In genomic region chr7:80796258-80796657, GRCm38 (mm10) we compare ENCODE assay signal across 28 mouse cellular contexts. TPM values are rescaled to one million over a fixed set of nuclear protein-coding genes. Genes with fewer than 3 reads are reported as not detected.
DNase-seq lines count a peak whose midpoint lies in the region; ATAC-seq and TF ChIP-seq lines count a peak whose summit lies in the region.
"Had no signal": no experiment of that assay in that cellular context is flagged by ENCODE, and none has a peak within 500 bp of the region (broad histone marks: within the 10 kb centered on the region; RNA-seq: fewer than 3 reads in every experiment).

No protein-coding gene starts in this region.

- H3K4me2 ChIP-seq in kidney, embryonic 15.5 days: no peak overlapping the region
- 0 out of 2 replicates have a peak overlapping the region, but pooled peaks have one; percentile 18 for H3K4me2 ChIP-seq in lung, postnatal 0 days (replicated peaks; ENCODE audit: low read depth, low read length)
- H3K4me2 ChIP-seq in midbrain, embryonic 11.5 days: no peak overlapping the region
- H3K4me2 ChIP-seq: hindbrain, embryonic 12.5 days; liver, embryonic 15.5 days; neural tube, embryonic 15.5 days; stomach, embryonic 15.5 days had no signal

- no peaks in the 10 kb centered on the region for H3K9me3 ChIP-seq in kidney, embryonic 15.5 days (replicated peaks)
- H3K9me3 ChIP-seq in lung, postnatal 0 days (ENCODE audit: low read length): no peaks in the 10 kb centered on the region
- H3K9me3 ChIP-seq in midbrain, embryonic 11.5 days (ENCODE audit: control insufficient read depth, low read length): no peaks in the 10 kb centered on the region
- H3K9me3 ChIP-seq: hindbrain, embryonic 12.5 days; liver, embryonic 15.5 days; neural tube, embryonic 15.5 days; stomach, embryonic 15.5 days had no signal

- 77% methylated on average over 6 of the region's 6 CpGs for WGBS in kidney, embryonic 15.5 days
- WGBS in lung, postnatal 0 days: 58% methylated on average over 6 of the region's 6 CpGs
- WGBS in midbrain, embryonic 11.5 days: 94% methylated on average over 6 of the region's 6 CpGs

- TF ChIP-seq CTCF in lung, postnatal 0 days (IDR thresholded peaks at IDR 0.05): 0 out of 2 replicates have a peak, but pooled peaks have one; percentile 5

- H3K4me1 ChIP-seq in kidney, embryonic 15.5 days: peaks cover 46% of the 10 kb centered on the region
- H3K4me1 ChIP-seq in lung, postnatal 0 days (ENCODE audit: insufficient read depth, low read depth, low read length): peaks cover 16% of the 10 kb centered on the region; the same call in 1 of the 2 replicates
- H3K4me1 ChIP-seq in midbrain, embryonic 11.5 days (ENCODE audit: control insufficient read depth, insufficient read depth, low read length): no peaks in the 10 kb centered on the region
- H3K4me1 ChIP-seq: forebrain, embryonic 10.5 days; hindbrain, embryonic 12.5 days; liver, embryonic 15.5 days had no signal

- peaks cover 66% of the 10 kb centered on the region for H3K36me3 ChIP-seq in kidney, embryonic 15.5 days
- peaks cover 13% of the 10 kb centered on the region; the same call in 1 of the 2 replicates for H3K36me3 ChIP-seq in lung, postnatal 0 days (ENCODE audit: insufficient read depth, low read length)
- H3K36me3 ChIP-seq in midbrain, embryonic 11.5 days (ENCODE audit: control insufficient read depth, insufficient read depth, low read length): peaks cover 2% of the 10 kb centered on the region; the same call in 1 of the 2 replicates

- DNase-seq in gastrocnemius, postnatal 25 days: peak; percentile 36
- DNase-seq in gastrocnemius, postnatal 10 days: no peak
- no peak for DNase-seq in kidney, postnatal 4 days
- DNase-seq in lung, postnatal 0 days (ENCODE audit: low spot score): no peak
- no peak for DNase-seq in lung, postnatal 25 days (ENCODE audit: low spot score)
- DNase-seq in skeletal muscle tissue, adult 2 months (ENCODE audit: low read depth, low spot score): peak; percentile 56
- no peak for DNase-seq in midbrain, embryonic 11.5 days (ENCODE audit: low spot score, missing footprints)
- DNase-seq: adrenal gland, postnatal 25 days; cerebellum, adult 8-10 months; cerebellum, postnatal 36 days; embryo, embryonic 11 days; kidney, adult 2 months; kidney, postnatal 14 days; layer of hippocampus, postnatal 36 days; liver; right cerebral cortex, adult 18-20 months; right cerebral cortex, postnatal 4 days; thymus, adult 2 months; thymus, postnatal 4 days had no signal

- 0 out of 2 replicates have a peak overlapping the region, but pooled peaks have one; percentile 18 for H3K27ac ChIP-seq in kidney, embryonic 15.5 days
- H3K27ac ChIP-seq in lung, postnatal 0 days (ENCODE audit: low read length): peak overlapping the region; percentile 70
- H3K27ac ChIP-seq in midbrain, embryonic 11.5 days (ENCODE audit: low read depth, low read length): no peak overlapping the region
- H3K27ac ChIP-seq: forebrain, embryonic 10.5 days; hindbrain, embryonic 12.5 days; layer of hippocampus, adult 2 months; liver, embryonic 15.5 days; macrophage; neural tube, embryonic 15.5 days; stomach, embryonic 15.5 days had no signal

- H3K4me3 ChIP-seq in kidney, embryonic 15.5 days (replicated peaks): no peak overlapping the region
- no peak overlapping the region for H3K4me3 ChIP-seq in lung, postnatal 0 days (ENCODE audit: low read depth, low read length)
- H3K4me3 ChIP-seq in midbrain, embryonic 11.5 days (ENCODE audit: low read depth, low read length): no peak overlapping the region
- H3K4me3 ChIP-seq: forebrain, embryonic 10.5 days; hindbrain, embryonic 12.5 days; layer of hippocampus, adult 2 months; liver, embryonic 15.5 days; neural tube, embryonic 15.5 days; stomach, embryonic 15.5 days had no signal

- TF ChIP-seq EP300 in lung, postnatal 0 days (IDR thresholded peaks at IDR 0.05): no peak

- no peaks in the 10 kb centered on the region for H3K27me3 ChIP-seq in kidney, embryonic 15.5 days
- H3K27me3 ChIP-seq in lung, postnatal 0 days (replicated peaks; ENCODE audit: insufficient read depth, low read length): no peaks in the 10 kb centered on the region
- no peaks in the 10 kb centered on the region for H3K27me3 ChIP-seq in midbrain, embryonic 11.5 days (ENCODE audit: control insufficient read depth, insufficient read depth, low read length)
- H3K27me3 ChIP-seq: hindbrain, embryonic 12.5 days; liver, embryonic 15.5 days; neural tube, embryonic 15.5 days; stomach, embryonic 15.5 days had no signal

- no peak for ATAC-seq in kidney, embryonic 15.5 days (replicated peaks; ENCODE audit: low FRiP score)
- ATAC-seq in lung, postnatal 0 days: no peak
- ATAC-seq in midbrain, embryonic 11.5 days (ENCODE audit: low FRiP score): no peak
- ATAC-seq: forebrain, embryonic 16.5 days had no signal

- H3K9ac ChIP-seq in kidney, embryonic 15.5 days: no peak overlapping the region
- H3K9ac ChIP-seq in lung, postnatal 0 days (replicated peaks; ENCODE audit: low read depth): no peak overlapping the region
- no peak overlapping the region for H3K9ac ChIP-seq in midbrain, embryonic 11.5 days (ENCODE audit: low read length)
- H3K9ac ChIP-seq: hindbrain, embryonic 12.5 days; liver, embryonic 15.5 days; neural tube, embryonic 15.5 days; stomach, embryonic 15.5 days had no signal

RNA-seq across cellular contexts. Expression of gene Iqgap1, which starts 29.5 kb away (rescaled TPM):
- 10 to 100 TPM; 16.8 to 18.8 TPM for total RNA-seq in gastrocnemius, postnatal 25 days (2021)
- total RNA-seq in gastrocnemius, postnatal 10 days (2021): 10 to 100 TPM; 38.7 to 60.1 TPM
- polyA plus RNA-seq in kidney, embryonic 15.5 days (2015; fragmentation: Nextera tagmentation; extraction: Ambion mirVana): 95.2 and 95.3 TPM in 2 replicates
- polyA plus RNA-seq in lung, postnatal 0 days (2015; fragmentation: Nextera tagmentation; extraction: Ambion mirVana): 153 and 183 TPM in 2 replicates
- polyA plus RNA-seq in midbrain, embryonic 11.5 days (2014; fragmentation: Nextera tagmentation; extraction: Ambion mirVana): 23.5 and 24.8 TPM in 2 replicates

Comparison
In these comparisons a context has a peak if more than half of its experiments do, and no peak if none do; other contexts are left out.
1. DNase-seq: peak in gastrocnemius, postnatal 25 days (single experiment) and skeletal muscle tissue, adult 2 months (single experiment); none in gastrocnemius, postnatal 10 days (single experiment), kidney, postnatal 4 days (0 of 2), lung, postnatal 0 days (single experiment), lung, postnatal 25 days (single experiment) and midbrain, embryonic 11.5 days (single experiment).